Mouse (Mus musculus) spleen, postnatal 36 days (tissue): ENCODE results near the gene 1700029I15Rik.
"Not testable (repeated sequence)": the region's sequence is repeated elsewhere in the genome, so short reads cannot be mapped to it uniquely, and the experiment has no call there.

ENCODE experiments used
- DNase-seq, 2 experiments: peaks; one replicate each; pipeline ENCODE4 v3.0.0; 2022; ENCODE audit warnings: low spot score in 2 of 2, mixed read lengths in 1 of 2

The 1700029I15Rik gene

GRCm38 (mm10) chr2:92391703-92392317 lies 9.5 kb downstream of the 1700029I15Rik start:
- no peak for DNase-seq

GRCm38 (mm10) chr2:92392318-92393264 lies 10.3 kb downstream of the 1700029I15Rik start:
- no peak for DNase-seq

DNA sequence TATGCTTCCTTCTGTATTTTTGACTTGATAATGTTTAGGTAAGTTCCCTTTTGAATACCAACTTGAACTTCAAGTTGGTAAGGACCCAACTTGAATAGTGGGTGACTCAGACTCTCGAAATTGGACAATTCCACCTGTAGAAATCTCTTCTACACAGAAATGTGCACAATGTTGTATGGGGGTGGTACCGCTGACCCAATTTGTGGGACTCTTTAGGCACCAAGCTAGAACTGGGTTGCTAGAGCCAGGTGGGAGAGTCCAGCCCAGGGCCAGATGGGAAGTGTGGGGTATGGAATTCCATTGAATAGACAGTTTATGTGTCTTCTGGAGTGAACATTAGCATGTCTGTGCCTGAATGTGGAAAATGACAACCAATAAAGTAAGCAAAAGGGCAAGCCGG lies 13.2 kb downstream of the 1700029I15Rik start:
- DNase-seq: no peak

- no peak for DNase-seq
Observed at GRCm38 (mm10) chr2:92397436-92397835, 15.1 kb downstream of the 1700029I15Rik start.

- not testable (repeated sequence) for DNase-seq
Observed at GRCm38 (mm10) chr2:92399877-92400276, 17.5 kb downstream of the 1700029I15Rik start.

GRCm38 (mm10) chr2:92400682-92401081 lies 18.3 kb downstream of the 1700029I15Rik start:
- DNase-seq: no peak

GRCm38 (mm10) chr2:92401091-92401561 lies 18.8 kb downstream of the 1700029I15Rik start, which contains the start of gene Mapk8ip1:
Mapk8ip1 (minus strand) TSS chr2:92401263.
- DNase-seq: no peak

- DNase-seq: no peak
Observed at GRCm38 (mm10) chr2:92402591-92403326, 20.4 kb downstream of the 1700029I15Rik start.

DNA sequence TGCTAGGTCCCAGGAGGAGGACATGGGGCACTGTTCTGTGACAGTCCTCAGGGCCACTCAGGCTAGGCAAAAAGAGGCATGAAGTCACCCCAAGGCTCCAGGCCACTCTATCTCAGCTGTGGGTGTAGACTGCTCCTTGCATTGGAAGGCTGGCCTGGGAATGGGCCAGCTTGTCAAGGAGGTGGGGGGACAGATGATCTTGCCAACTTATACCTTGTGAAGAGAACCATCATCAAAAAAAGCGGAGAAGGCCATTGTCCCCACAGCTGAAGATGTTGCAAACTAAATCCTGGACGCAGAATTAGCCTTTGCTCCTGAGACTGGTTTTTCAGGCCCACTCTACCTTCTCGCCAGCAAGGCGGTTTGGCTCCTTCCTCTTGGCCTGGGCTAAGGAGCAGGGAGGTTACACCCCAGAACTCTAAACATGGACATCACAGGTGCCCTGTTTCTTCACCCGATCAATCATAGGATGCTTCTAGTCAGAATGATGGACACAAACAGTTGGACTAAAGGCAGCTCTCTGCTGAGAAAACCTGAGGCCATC lies 21.5 kb downstream of the 1700029I15Rik start:
- DNase-seq: no peak

- no peak for DNase-seq
Observed at GRCm38 (mm10) chr2:92404737-92405136, 22.4 kb downstream of the 1700029I15Rik start.

DNA sequence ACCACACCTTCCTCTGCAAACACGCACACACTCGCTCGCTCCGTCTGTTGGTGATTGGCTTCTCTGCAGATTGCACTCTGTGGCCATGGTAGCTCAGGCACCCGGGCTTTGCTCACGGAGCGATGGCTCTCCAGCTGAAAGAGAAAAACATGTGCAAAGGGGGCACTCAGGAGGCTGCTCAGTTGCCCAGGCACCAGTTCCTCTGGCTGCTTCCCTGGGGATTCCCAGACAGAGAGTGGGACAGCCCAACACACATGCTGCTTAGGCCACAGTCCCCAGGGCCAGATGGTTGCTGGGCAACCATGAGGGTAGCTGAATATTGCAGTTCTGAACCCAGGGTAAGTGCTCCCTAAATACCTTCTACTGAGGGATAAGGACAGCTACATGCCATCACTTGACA lies 23.3 kb downstream of the 1700029I15Rik start:
- no peak for DNase-seq

DNA sequence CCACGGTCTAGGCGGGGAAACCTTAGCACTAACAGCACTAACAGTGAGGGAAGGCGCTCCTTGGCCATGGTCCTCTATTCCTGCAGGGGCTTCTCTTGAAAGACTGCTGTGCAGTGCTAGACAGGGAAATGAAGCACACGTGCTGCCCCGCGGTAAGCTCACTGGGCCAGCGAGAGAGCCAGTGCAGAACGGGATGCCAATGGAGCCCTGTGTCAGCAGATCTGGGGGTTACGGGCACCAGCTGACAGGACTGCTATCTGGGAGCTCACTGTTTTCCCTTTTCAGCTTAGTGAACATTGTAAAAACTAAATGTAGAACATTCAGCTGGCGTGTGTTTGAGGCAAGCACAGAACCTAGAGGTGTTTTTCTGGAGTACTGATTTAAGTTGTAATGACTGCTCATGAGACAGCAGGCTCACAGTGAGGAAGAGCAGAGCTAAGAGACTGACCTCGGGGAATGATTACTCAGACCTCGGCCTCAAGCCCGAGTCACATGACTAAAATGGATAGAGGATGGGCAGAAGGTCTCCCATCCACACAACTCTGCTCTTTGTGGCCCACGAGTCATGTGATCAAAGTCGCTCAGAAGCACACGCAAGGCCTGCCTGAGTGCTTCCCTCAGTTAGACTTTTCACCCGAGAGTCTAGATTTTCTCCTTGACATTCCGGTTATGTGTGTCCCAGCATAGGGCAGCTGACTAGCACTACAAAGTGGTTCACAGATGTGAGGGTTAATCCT lies 26.1 kb downstream of the 1700029I15Rik start:
- no peak for DNase-seq

DNA sequence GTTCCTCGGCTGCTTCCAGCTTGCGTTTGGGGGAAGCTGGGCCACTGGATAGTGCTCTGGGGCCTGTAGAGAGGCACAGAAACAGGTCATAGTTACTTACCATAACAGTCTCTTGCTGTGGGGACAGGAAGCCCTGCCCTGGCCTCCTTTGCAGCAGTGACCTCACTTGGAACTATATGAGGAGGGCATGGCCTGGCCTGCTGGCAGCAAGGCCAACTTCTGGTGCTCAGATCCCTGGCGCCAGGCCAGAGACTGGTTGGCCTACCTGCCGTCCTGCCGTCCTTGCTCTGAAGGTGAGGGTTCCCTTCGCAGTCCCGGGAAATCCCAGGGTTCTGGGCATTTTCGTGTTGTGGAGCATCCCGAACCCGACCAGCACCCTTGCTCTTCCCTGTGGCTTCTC lies 29.4 kb downstream of the 1700029I15Rik start:
- no peak for DNase-seq

GRCm38 (mm10) chr2:92421723-92422387 lies 39.5 kb downstream of the 1700029I15Rik start:
- no peak for DNase-seq

DNA sequence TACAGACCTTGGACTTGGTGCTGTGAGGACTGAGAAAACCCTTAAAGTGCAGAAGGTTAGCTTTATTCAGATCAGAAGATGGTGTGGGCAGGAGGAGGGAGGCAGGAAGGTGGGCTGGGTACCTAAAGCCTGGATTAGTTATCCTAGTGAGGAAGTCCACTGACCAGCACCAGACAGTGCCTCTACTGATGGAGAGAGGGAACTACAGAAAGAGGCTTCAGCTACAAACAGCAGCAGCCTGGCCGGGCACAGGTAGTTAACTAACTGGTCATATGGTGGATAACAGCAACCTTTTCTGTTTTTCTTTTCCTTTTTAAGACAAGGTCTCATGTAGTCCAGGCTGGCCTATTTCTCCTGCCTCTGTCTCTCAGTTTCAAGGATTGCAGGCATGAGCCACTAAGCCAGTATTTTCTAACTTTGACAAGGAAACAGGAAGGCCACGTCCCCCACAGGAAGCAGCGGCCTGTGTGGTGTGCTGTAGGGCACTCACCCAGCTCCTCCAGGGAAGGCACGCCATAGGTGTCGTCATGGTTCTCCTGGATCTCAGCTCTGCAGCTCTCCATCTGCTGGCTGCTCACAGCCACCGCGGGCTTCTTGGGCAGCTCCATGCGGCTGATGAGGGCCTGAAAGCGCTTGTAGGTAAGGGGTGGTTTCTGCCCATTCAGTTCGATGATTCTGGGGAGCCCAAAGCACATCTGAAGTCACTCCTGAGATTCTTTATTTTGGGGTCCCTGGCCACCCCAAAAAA lies 40.2 kb downstream of the 1700029I15Rik start:
- DNase-seq: no peak

GRCm38 (mm10) chr2:92423156-92423555 lies 40.8 kb downstream of the 1700029I15Rik start:
- DNase-seq: no peak

DNA sequence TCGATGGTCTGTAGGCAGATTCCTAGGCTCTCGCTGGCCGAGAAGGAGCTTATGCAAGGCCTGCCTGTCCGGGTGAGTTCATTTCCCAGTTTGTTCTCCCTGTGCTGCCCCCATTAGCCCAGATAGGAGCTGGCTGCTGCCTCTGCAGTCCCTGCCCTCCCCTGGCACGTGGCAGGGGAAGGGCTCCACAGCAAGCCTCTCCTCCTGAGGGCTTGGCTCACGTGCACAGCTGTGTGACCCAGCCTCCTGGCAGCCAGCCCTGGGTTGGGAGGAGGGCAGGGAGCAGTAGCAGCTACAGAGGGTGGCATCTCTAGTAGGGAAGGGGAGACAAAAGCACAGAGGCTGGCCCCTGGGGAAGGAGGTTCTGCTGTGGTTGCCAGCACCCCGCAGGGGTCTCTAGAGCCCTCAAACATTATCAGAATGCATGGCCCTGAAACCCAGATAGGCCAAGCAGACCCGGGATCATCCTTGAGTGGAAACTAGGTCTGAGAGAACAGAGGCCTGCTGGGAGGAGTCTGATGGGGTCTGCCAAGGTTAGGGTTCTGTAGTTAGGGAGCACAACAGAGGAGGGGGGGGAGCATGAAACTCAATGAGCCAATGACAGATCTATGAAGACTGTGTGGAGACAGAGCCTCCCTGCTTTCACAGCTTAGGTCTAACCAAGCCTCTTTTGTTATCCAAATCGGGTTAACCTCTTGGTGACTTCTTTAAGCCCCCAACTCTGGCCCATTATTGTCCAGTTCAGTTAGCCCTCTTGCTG lies 41.5 kb downstream of the 1700029I15Rik start:
- DNase-seq: peak; percentile 49 to 56

DNA sequence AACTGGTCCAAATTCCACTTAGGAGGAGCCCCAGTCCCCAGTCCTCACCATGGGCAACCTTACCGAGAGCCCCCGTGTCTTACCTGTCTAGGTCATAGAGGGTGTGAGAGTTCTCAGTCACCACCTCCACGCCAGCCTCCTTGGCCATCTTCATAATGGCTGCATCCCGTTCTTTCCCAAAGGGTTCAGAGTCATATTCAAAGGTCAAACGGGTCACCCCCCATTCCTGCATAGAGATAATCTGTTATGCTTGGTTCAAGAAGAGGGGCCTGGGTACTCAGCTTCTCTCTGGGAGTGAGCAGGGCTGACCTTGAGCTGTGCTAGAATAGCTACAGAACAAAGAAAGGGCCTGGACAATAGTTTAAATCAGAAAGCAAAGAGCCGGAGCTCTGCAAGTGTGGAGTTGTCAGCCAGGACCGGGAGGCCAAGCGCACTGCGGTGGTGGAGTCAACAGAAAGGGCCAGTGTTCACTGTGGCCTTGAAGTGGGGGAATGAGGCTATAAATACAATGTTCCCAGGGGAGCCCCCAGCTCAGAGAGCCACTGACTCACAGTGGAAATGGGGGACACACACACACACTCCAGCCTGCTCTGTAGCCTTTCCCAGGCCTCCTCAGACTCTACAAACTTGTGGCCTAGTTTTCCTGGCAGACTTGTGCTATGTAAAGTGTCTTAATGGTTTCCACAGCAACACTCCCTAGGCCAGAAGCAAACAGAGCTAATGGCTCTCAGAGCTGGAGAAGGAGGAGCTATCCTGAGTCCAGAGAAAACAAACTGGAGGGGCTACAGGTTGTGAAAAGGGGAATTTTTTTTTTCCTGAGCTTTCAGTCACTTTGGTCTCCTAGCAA lies 42.3 kb downstream of the 1700029I15Rik start:
- no peak for DNase-seq
